Mouse (Mus musculus): ENCODE data around the gene Wnt6.
"Not testable (repeated sequence)": the region's sequence is repeated elsewhere in the genome, so short reads cannot be mapped to it uniquely, and the experiment has no call there.

Wnt6 gene

GRCm38 (mm10) chr1:74807551-74808071, 35.9 kb downstream of the Wnt6 start:
- DNase-seq = no peak

GRCm38 (mm10) chr1:74808078-74808477, 36.4 kb downstream of the Wnt6 start:
- peak; percentile 91 for DNase-seq

GRCm38 (mm10) chr1:74809007-74809406, 37.3 kb downstream of the Wnt6 start:
- no peak for DNase-seq

- no peak for DNase-seq
Measured at GRCm38 (mm10) chr1:74814931-74815647, 43.4 kb downstream of the Wnt6 start.

GRCm38 (mm10) chr1:74815965-74816364, 44.3 kb downstream of the Wnt6 start:
- not testable (repeated sequence) for DNase-seq

GRCm38 (mm10) chr1:74816612-74817199, 45.0 kb downstream of the Wnt6 start:
- DNase-seq = peak; percentile 93

GRCm38 (mm10) chr1:74817219-74817618, 45.5 kb downstream of the Wnt6 start:
- no peak for DNase-seq

- no peak for DNase-seq
Measured at GRCm38 (mm10) chr1:74818509-74818908, 46.8 kb downstream of the Wnt6 start.

GRCm38 (mm10) chr1:74823598-74823997, 51.9 kb downstream of the Wnt6 start:
- not testable (repeated sequence) for DNase-seq

GRCm38 (mm10) chr1:74824518-74825302, 53.0 kb downstream of the Wnt6 start:
- peak; percentile 86 for DNase-seq

- DNase-seq = peak; percentile 89
Measured at GRCm38 (mm10) chr1:74830061-74830460, 58.4 kb downstream of the Wnt6 start.

GRCm38 (mm10) chr1:74833255-74833654, 61.6 kb downstream of the Wnt6 start:
- no peak for DNase-seq
